Mouse (Mus musculus): ENCODE measurements at regions not wholly inside any gene's neighbourhood (a gene's known extent, or its start where the extent isn't known, plus 50 kb on each side); places are given as distances from the start of the nearest gene placed in this dataset.

DNA sequence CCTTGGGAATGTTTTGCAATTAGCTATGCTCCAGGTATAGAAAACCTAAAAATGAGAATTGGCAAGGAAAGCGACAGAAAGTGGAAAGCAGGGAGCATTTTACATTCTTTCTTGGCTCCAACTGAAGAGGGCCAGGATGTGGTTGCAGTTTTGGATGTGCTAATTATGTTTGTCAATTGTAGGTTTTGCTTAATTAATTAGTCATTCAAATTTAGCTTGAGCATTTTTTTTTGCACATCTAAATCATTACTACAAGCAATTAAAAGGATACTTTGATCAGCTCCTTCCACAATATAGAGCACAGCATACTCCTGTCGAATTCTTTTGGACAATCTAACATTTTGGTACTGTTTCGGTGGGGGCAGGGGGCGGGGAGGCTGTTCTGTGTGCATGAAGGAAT, 53.8 kb upstream of the Gnao1 start:
- Histone ChIP-seq H3K27ac (no peak overlapping the region), H3K4me3 (no peak overlapping the region)
- intact Hi-C loops (cut with DNase I): no loop called here
- TF ChIP-seq CTCF (IDR thresholded peaks at IDR 0.05): no peak
- DNase-seq: no peak

Data from gastrocnemius, adult 2 months (tissue).